Mouse (Mus musculus): ENCODE measurements around the gene Csnk1d. TPM values are rescaled to one million over a fixed set of nuclear protein-coding genes. Genes with fewer than 3 reads are reported as not detected.

Csnk1d gene
- total RNA-seq, 1 experiment: 60.7 TPM

DNA sequence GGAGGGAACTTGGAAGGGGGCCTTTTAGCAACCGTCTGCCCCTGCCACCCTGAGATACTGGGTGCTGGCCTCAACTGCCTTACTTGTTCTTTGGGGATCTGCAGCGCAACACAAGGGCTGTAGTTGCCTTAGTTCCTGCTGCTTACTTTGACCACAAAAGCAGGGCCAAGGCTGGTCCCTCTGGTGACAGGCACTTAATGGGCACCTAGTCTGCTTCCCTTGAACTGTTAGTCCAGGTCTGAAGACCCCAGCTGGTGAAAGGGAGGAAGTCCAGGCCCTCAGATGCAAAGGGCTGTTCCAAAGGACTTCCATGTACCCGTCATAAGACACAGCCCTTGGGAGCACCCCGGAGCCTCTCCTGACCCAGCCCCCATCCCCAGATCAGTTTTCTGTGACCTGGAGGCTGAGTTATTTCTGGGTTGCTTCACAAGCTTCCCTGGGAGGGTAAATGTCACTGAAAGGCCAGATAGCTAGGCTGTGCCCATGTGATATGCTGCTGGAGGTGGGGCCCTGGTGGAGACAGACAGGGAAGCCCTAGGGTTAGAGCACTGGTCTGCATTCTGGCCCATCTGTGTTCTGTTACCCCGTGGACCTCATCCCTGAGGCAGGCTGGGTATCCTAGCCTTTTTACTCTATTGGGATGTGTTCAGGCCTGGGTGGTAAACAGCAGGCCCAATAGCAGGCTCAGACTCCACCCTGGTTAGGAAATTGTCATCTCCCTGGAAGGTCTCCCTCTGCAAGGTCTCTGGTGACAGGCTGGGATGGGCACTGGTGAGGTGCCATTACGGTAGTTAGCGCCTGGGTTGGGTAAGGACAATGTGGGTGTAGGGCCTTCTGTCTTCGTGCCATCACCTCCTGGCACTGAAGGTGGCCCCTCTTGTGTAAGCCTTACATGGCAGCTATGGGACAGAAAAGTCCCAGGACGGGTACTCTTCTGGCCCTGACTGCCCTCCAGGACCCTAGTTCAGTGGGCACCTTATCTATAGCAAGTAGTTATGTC lies 39.1 kb downstream of the Csnk1d start:
- no peak for DNase-seq (ENCODE audit: low read depth, low spot score)
- H3K9ac ChIP-seq (ENCODE audit: insufficient read depth, low read depth, low read length, poor library complexity, severe bottlenecking): peak overlapping the region; percentile 8; the same call in 1 of the 2 replicates
- peak overlapping the region in 1 of 2 experiments; percentile 5; a peak in 1 of 4 replicates for H3K4me3 ChIP-seq (ENCODE audit: insufficient read depth in 1 of 2, low read depth in 1 of 2, low read length in 2 of 2, poor library complexity in 1 of 2, severe bottlenecking in 1 of 2)
- no peak overlapping the region for H3K27ac ChIP-seq (ENCODE audit: insufficient read depth, low read depth, low read length, poor library complexity, severe bottlenecking)
- peaks cover 3 to 43% of the 10 kb centered on the region in 2 experiments; a peak in 3 of 4 replicates for H3K4me1 ChIP-seq (ENCODE audit: control insufficient read depth in 2 of 2, insufficient read depth in 2 of 2, low read length in 2 of 2, poor library complexity in 1 of 2)
- peaks cover 30% of the 10 kb centered on the region for H3K36me3 ChIP-seq (ENCODE audit: control insufficient read depth, insufficient read depth, low read length, poor library complexity, severe bottlenecking)
- no peak for TF ChIP-seq MAFK (IDR thresholded peaks at IDR 0.05; ENCODE audit: insufficient read depth, low read depth, low read length)
- TF ChIP-seq HCFC1 (IDR thresholded peaks at IDR 0.05; ENCODE audit: borderline replicate concordance, insufficient read depth, low read length): no peak
- TF ChIP-seq CHD2 (IDR thresholded peaks at IDR 0.05; ENCODE audit: low read depth, low read length): no peak
- in situ Hi-C loops (cut with MboI; ENCODE audit: low sequenced_read_pairs in 2 of 2, unreplicated experiment in 2 of 2): no loop called here
- no peaks in the 10 kb centered on the region for H3K9me3 ChIP-seq (ENCODE audit: control insufficient read depth, insufficient read depth, low read depth, low read length)

DNA sequence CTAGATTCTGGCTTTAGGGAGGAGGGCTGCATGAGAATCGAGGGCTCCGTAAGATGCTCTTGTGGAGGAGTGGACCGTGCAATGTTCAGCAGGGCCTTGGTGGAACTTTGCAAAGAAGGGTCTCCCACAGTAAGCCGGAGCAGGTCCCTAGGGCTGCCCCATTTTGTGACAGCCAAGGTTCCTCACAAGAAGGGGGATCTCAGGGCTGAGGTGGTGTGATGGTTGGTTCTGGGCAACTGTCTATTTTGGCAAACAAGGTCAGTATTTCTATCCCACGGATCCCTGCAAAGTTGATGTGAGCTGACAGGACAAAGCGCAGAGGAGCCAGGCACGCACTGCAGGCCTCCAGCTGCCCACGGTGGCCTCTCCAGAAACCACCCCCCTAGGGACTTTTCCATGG lies 39.9 kb downstream of the Csnk1d start:
- peak overlapping the region; percentile 53; the same call in 1 of the 2 replicates for H3K9ac ChIP-seq (ENCODE audit: insufficient read depth, low read depth, low read length, poor library complexity, severe bottlenecking)
- DNase-seq (ENCODE audit: low read depth, low spot score): no peak
- TF ChIP-seq ZNF384 (IDR thresholded peaks at IDR 0.05; ENCODE audit: low read depth, low read length) (no peak), CHD2 (IDR thresholded peaks at IDR 0.05; ENCODE audit: low read depth, low read length) (no peak), ZC3H11A (IDR thresholded peaks at IDR 0.05; ENCODE audit: borderline replicate concordance, low read depth, low read length) (no peak), HCFC1 (IDR thresholded peaks at IDR 0.05; ENCODE audit: borderline replicate concordance, insufficient read depth, low read length) (no peak), MAFK (IDR thresholded peaks at IDR 0.05; ENCODE audit: insufficient read depth, low read depth, low read length) (no peak)
- H3K4me1 ChIP-seq (ENCODE audit: control insufficient read depth in 2 of 2, insufficient read depth in 2 of 2, low read length in 2 of 2, poor library complexity in 1 of 2): peaks cover 3 to 43% of the 10 kb centered on the region in 2 experiments; a peak in 3 of 4 replicates
- in situ Hi-C loops (cut with MboI; ENCODE audit: low sequenced_read_pairs in 2 of 2, unreplicated experiment in 2 of 2): no loop called here
- no peak overlapping the region for H3K27ac ChIP-seq (ENCODE audit: insufficient read depth, low read depth, low read length, poor library complexity, severe bottlenecking)
- H3K4me3 ChIP-seq (ENCODE audit: insufficient read depth in 1 of 2, low read depth in 1 of 2, low read length in 2 of 2, poor library complexity in 1 of 2, severe bottlenecking in 1 of 2): peak overlapping the region; percentile 76 to 86
- H3K36me3 ChIP-seq (ENCODE audit: control insufficient read depth, insufficient read depth, low read length, poor library complexity, severe bottlenecking): peaks cover 22% of the 10 kb centered on the region
- no peaks in the 10 kb centered on the region for H3K9me3 ChIP-seq (ENCODE audit: control insufficient read depth, insufficient read depth, low read depth, low read length)

DNA sequence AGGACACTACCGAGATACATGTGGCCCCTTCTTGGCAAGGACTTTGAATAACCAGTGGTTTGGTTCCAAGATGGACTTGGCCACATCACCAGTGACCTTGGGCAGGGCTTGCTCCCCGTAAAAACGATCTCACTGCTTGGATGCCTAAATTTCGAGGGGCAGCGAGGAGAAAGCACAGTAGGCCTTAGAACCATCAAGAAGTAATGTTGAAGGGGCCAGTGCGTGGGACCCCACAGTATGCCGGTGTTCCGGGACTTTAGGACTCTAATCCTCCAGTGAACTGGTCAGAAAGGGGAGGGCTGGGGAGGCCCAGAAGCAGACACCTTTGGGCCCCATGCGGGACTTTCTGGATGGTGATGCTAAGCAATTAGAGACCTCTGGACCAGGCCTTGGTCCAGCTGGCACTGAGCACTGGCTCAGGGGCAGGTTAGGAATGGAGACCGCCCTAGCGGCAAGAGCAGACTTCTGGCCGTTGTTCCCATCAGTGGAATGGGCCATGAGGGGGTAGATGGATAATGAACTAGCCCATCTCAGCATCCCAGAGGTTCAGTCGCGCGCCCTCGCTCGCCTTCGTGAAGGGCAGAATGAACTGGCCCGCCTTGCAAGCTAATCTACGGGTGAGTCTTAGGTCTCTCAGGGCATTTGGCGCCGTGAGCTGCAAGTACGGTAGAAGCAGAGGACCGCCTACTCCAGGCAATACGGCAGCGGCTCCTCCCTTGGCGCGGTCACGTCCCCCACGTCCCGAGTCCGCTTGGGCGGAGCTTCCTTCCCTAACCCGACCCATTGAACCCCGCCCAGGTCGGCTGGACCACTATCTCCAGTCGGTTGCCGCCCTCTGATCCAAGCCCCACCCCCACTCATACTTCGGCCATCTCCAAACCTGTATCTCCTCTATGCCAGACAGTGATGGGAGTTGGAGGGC lies 40.6 kb downstream of the Csnk1d start:
- peak; percentile 97 for DNase-seq (ENCODE audit: low read depth, low spot score)
- peaks cover 15% of the 10 kb centered on the region for H3K36me3 ChIP-seq (ENCODE audit: control insufficient read depth, insufficient read depth, low read length, poor library complexity, severe bottlenecking)
- TF ChIP-seq ZC3H11A (IDR thresholded peaks at IDR 0.05; ENCODE audit: borderline replicate concordance, low read depth, low read length) (no peak), HCFC1 (IDR thresholded peaks at IDR 0.05; ENCODE audit: borderline replicate concordance, insufficient read depth, low read length) (peak; percentile 46; the same call in 1 of the 2 replicates), CHD2 (IDR thresholded peaks at IDR 0.05; ENCODE audit: low read depth, low read length) (no peak), MAFK (IDR thresholded peaks at IDR 0.05; ENCODE audit: insufficient read depth, low read depth, low read length) (no peak), ZNF384 (IDR thresholded peaks at IDR 0.05; ENCODE audit: low read depth, low read length) (no peak)
- in situ Hi-C loops (cut with MboI; ENCODE audit: low sequenced_read_pairs in 2 of 2, unreplicated experiment in 2 of 2): no loop called here
- H3K4me3 ChIP-seq (ENCODE audit: insufficient read depth in 1 of 2, low read depth in 1 of 2, low read length in 2 of 2, poor library complexity in 1 of 2, severe bottlenecking in 1 of 2): peak overlapping the region; percentile 76 to 86
- H3K4me1 ChIP-seq (ENCODE audit: control insufficient read depth in 2 of 2, insufficient read depth in 2 of 2, low read length in 2 of 2, poor library complexity in 1 of 2): peaks cover 3 to 43% of the 10 kb centered on the region in 2 experiments; a peak in 3 of 4 replicates
- H3K27ac ChIP-seq (ENCODE audit: insufficient read depth, low read depth, low read length, poor library complexity, severe bottlenecking): no peak overlapping the region
- H3K9me3 ChIP-seq (ENCODE audit: control insufficient read depth, insufficient read depth, low read depth, low read length): no peaks in the 10 kb centered on the region
- peak overlapping the region; percentile 77 for H3K9ac ChIP-seq (ENCODE audit: insufficient read depth, low read depth, low read length, poor library complexity, severe bottlenecking)

DNA sequence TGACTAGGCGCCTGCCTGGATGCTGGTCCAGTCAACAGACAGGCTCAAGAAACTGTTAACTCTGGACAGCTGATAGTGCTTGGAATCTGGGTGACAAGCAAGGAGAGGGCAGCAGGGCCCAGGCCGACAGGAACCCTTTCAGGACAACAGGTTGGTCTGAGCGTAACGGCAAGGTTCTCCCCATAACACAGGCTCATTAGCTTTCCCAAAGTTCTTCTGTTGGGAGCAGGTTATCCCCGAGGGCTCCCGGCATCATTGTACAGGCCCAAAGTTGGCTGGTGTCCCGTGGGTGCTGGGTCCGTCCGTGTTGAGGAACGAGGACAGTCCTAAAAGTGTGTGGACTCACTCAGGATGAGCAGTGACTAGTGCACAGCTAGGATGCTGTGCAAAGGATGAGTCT lies 41.3 kb downstream of the Csnk1d start:
- H3K27ac ChIP-seq (ENCODE audit: insufficient read depth, low read depth, low read length, poor library complexity, severe bottlenecking): no peak overlapping the region
- H3K4me3 ChIP-seq (ENCODE audit: insufficient read depth in 1 of 2, low read depth in 1 of 2, low read length in 2 of 2, poor library complexity in 1 of 2, severe bottlenecking in 1 of 2): peak overlapping the region; percentile 76 to 86
- peaks cover 9% of the 10 kb centered on the region; the same call in 1 of the 2 replicates for H3K36me3 ChIP-seq (ENCODE audit: control insufficient read depth, insufficient read depth, low read length, poor library complexity, severe bottlenecking)
- no peaks in the 10 kb centered on the region for H3K9me3 ChIP-seq (ENCODE audit: control insufficient read depth, insufficient read depth, low read depth, low read length)
- no peak for TF ChIP-seq ZNF384 (IDR thresholded peaks at IDR 0.05; ENCODE audit: low read depth, low read length)
- TF ChIP-seq CHD2 (IDR thresholded peaks at IDR 0.05; ENCODE audit: low read depth, low read length): no peak
- no peak for TF ChIP-seq ZC3H11A (IDR thresholded peaks at IDR 0.05; ENCODE audit: borderline replicate concordance, low read depth, low read length)
- TF ChIP-seq HCFC1 (IDR thresholded peaks at IDR 0.05; ENCODE audit: borderline replicate concordance, insufficient read depth, low read length): no peak
- TF ChIP-seq MAFK (IDR thresholded peaks at IDR 0.05; ENCODE audit: insufficient read depth, low read depth, low read length): no peak
- in situ Hi-C loops (cut with MboI; ENCODE audit: low sequenced_read_pairs in 2 of 2, unreplicated experiment in 2 of 2): no loop called here
- no peak for DNase-seq (ENCODE audit: low read depth, low spot score)
- peaks cover 3 to 45% of the 10 kb centered on the region in 2 experiments; a peak in 3 of 4 replicates for H3K4me1 ChIP-seq (ENCODE audit: control insufficient read depth in 2 of 2, insufficient read depth in 2 of 2, low read length in 2 of 2, poor library complexity in 1 of 2)
- H3K9ac ChIP-seq (ENCODE audit: insufficient read depth, low read depth, low read length, poor library complexity, severe bottlenecking): peak overlapping the region; percentile 77
